Mouse (Mus musculus): ENCODE measurements at regions not wholly inside any gene's neighbourhood (a gene's known extent, or its start where the extent isn't known, plus 50 kb on each side); places are given as distances from the start of the nearest gene placed in this dataset.

GRCm38 (mm10) chr4:87651275-87651674 lies 381.9 kb downstream of the Mllt3 start:
- H3K9me3 ChIP-seq (ENCODE audit: low read length): no peaks in the 10 kb centered on the region
- no peak overlapping the region for H3K27ac ChIP-seq (ENCODE audit: low read depth, low read length)
- H3K4me1 ChIP-seq (ENCODE audit: insufficient read depth, low read length): no peaks in the 10 kb centered on the region
- 42% methylated on average over 3 of the region's 3 CpGs for WGBS
- no peaks in the 10 kb centered on the region for H3K27me3 ChIP-seq (ENCODE audit: insufficient read depth, low read length)
- DNase-seq (ENCODE audit: low spot score) (peak; percentile 60), ATAC-seq (ENCODE audit: low FRiP score) (no peak)
- H3K9ac ChIP-seq (replicated peaks; ENCODE audit: low read length, poor library complexity, severe bottlenecking): no peak overlapping the region
- no peak overlapping the region for H3K4me3 ChIP-seq (ENCODE audit: low read depth, low read length)
- H3K36me3 ChIP-seq (ENCODE audit: insufficient read depth, low read length): no peaks in the 10 kb centered on the region
- TF ChIP-seq CTCF (IDR thresholded peaks at IDR 0.05): no peak
- no peak overlapping the region for H3K4me2 ChIP-seq (ENCODE audit: low read depth, low read length, poor library complexity, severe bottlenecking)

GRCm38 (mm10) chr4:87650837-87651236 lies 382.3 kb downstream of the Mllt3 start:
- Histone ChIP-seq H3K4me2 (ENCODE audit: low read depth, low read length, poor library complexity, severe bottlenecking) (no peak overlapping the region), H3K9ac (replicated peaks; ENCODE audit: low read length, poor library complexity, severe bottlenecking) (no peak overlapping the region)

GRCm38 (mm10) chr4:87650393-87650792 lies 382.8 kb downstream of the Mllt3 start:
- H3K36me3 ChIP-seq (ENCODE audit: insufficient read depth, low read length): no peaks in the 10 kb centered on the region
- H3K9ac ChIP-seq (replicated peaks; ENCODE audit: low read length, poor library complexity, severe bottlenecking): no peak overlapping the region
- WGBS: 56% methylated on average over 3 of the region's 3 CpGs
- no peak for TF ChIP-seq CTCF (IDR thresholded peaks at IDR 0.05)
- no peaks in the 10 kb centered on the region for H3K27me3 ChIP-seq (ENCODE audit: insufficient read depth, low read length)
- H3K4me3 ChIP-seq (ENCODE audit: low read depth, low read length): no peak overlapping the region
- H3K4me1 ChIP-seq (ENCODE audit: insufficient read depth, low read length): no peaks in the 10 kb centered on the region
- H3K9me3 ChIP-seq (ENCODE audit: low read length): no peaks in the 10 kb centered on the region
- H3K27ac ChIP-seq (ENCODE audit: low read depth, low read length): no peak overlapping the region
- DNase-seq (ENCODE audit: low spot score): no peak
- no peak overlapping the region for H3K4me2 ChIP-seq (ENCODE audit: low read depth, low read length, poor library complexity, severe bottlenecking)
- ATAC-seq (ENCODE audit: low FRiP score): no peak

More at GRCm38 (mm10) chr4:87650837-87651236, 382.3 kb downstream of the Mllt3 start:
- Histone ChIP-seq H3K27ac (ENCODE audit: low read depth, low read length) (no peak overlapping the region), H3K27me3 (ENCODE audit: insufficient read depth, low read length) (no peaks in the 10 kb centered on the region), H3K4me3 (ENCODE audit: low read depth, low read length) (no peak overlapping the region), H3K9me3 (ENCODE audit: low read length) (no peaks in the 10 kb centered on the region), H3K36me3 (ENCODE audit: insufficient read depth, low read length) (no peaks in the 10 kb centered on the region), H3K4me1 (ENCODE audit: insufficient read depth, low read length) (no peaks in the 10 kb centered on the region)
- ATAC-seq (ENCODE audit: low FRiP score) (no peak), DNase-seq (ENCODE audit: low spot score) (peak; percentile 88)
- no peak for TF ChIP-seq CTCF (IDR thresholded peaks at IDR 0.05)
- 26% methylated on average over 6 of the region's 6 CpGs for WGBS

GRCm38 (mm10) chr4:87648919-87649318 lies 384.2 kb downstream of the Mllt3 start:
- Histone ChIP-seq H3K36me3 (ENCODE audit: insufficient read depth, low read length) (no peaks in the 10 kb centered on the region), H3K27ac (ENCODE audit: low read depth, low read length) (no peak overlapping the region), H3K4me1 (ENCODE audit: insufficient read depth, low read length) (no peaks in the 10 kb centered on the region), H3K9ac (replicated peaks; ENCODE audit: low read length, poor library complexity, severe bottlenecking) (no peak overlapping the region), H3K27me3 (ENCODE audit: insufficient read depth, low read length) (no peaks in the 10 kb centered on the region), H3K4me2 (ENCODE audit: low read depth, low read length, poor library complexity, severe bottlenecking) (peak overlapping the region; percentile 47; the same call in 1 of the 2 replicates), H3K9me3 (ENCODE audit: low read length) (no peaks in the 10 kb centered on the region), H3K4me3 (ENCODE audit: low read depth, low read length) (no peak overlapping the region)
- TF ChIP-seq CTCF (IDR thresholded peaks at IDR 0.05): no peak
- DNase-seq (ENCODE audit: low spot score) (no peak), ATAC-seq (ENCODE audit: low FRiP score) (peak; percentile 1; the same call in 1 of the 2 replicates)

GRCm38 (mm10) chr4:87647932-87648911 lies 384.9 kb downstream of the Mllt3 start:
- Histone ChIP-seq H3K9me3 (ENCODE audit: low read length) (no peaks in the 10 kb centered on the region), H3K9ac (replicated peaks; ENCODE audit: low read length, poor library complexity, severe bottlenecking) (no peak overlapping the region; the same call in 1 of the 2 replicates), H3K27ac (ENCODE audit: low read depth, low read length) (no peak overlapping the region), H3K4me2 (ENCODE audit: low read depth, low read length, poor library complexity, severe bottlenecking) (peak overlapping the region; percentile 47), H3K36me3 (ENCODE audit: insufficient read depth, low read length) (no peaks in the 10 kb centered on the region), H3K4me1 (ENCODE audit: insufficient read depth, low read length) (no peaks in the 10 kb centered on the region), H3K4me3 (ENCODE audit: low read depth, low read length) (peak overlapping the region; percentile 18; the same call in 1 of the 2 replicates), H3K27me3 (ENCODE audit: insufficient read depth, low read length) (no peaks in the 10 kb centered on the region)
- ATAC-seq (ENCODE audit: low FRiP score) (peak; percentile 88), DNase-seq (ENCODE audit: low spot score) (peak; percentile 81)
- WGBS: 4% methylated on average over 26 of the region's 26 CpGs
- TF ChIP-seq CTCF (IDR thresholded peaks at IDR 0.05): no peak

- no peak overlapping the region for H3K9ac ChIP-seq (replicated peaks; ENCODE audit: low read length, poor library complexity, severe bottlenecking)
- H3K27me3 ChIP-seq (ENCODE audit: insufficient read depth, low read length): no peaks in the 10 kb centered on the region
- DNase-seq (ENCODE audit: low spot score) (no peak), ATAC-seq (ENCODE audit: low FRiP score) (no peak)
- no peaks in the 10 kb centered on the region for H3K36me3 ChIP-seq (ENCODE audit: insufficient read depth, low read length)
- H3K4me1 ChIP-seq (ENCODE audit: insufficient read depth, low read length): no peaks in the 10 kb centered on the region
- H3K27ac ChIP-seq (ENCODE audit: low read depth, low read length): no peak overlapping the region
- no peak for TF ChIP-seq CTCF (IDR thresholded peaks at IDR 0.05)
- H3K4me2 ChIP-seq (ENCODE audit: low read depth, low read length, poor library complexity, severe bottlenecking): no peak overlapping the region
- no peak overlapping the region for H3K4me3 ChIP-seq (ENCODE audit: low read depth, low read length)
- WGBS: 86% methylated on average over 5 of the region's 5 CpGs
- no peaks in the 10 kb centered on the region for H3K9me3 ChIP-seq (ENCODE audit: low read length)
Measured at GRCm38 (mm10) chr4:87642002-87642401, 391.2 kb downstream of the Mllt3 start.

Measured in midbrain, postnatal 0 days (tissue).